Mouse (Mus musculus) gastrocnemius, postnatal 14 days (tissue): ENCODE data around the gene Akirin2. TPM values are rescaled to one million over a fixed set of nuclear protein-coding genes. Genes with fewer than 3 reads are reported as not detected.
"Not testable (repeated sequence)": the region's sequence is repeated elsewhere in the genome, so short reads cannot be mapped to it uniquely, and the experiment has no call there.

Experiments used
- DNase-seq: peaks from one replicate; pipeline ENCODE4 v3.0.0; 2021; ENCODE audit warnings: mixed read lengths
- intact Hi-C: fragments of 180-260 bp; cut with DNase I; formaldehyde crosslinking; loops from one replicate; pipeline ENCODE4 v1.15.1; 2025; ENCODE audit warnings: low total_unique reads
- long read RNA-seq, 2 experiments: library from polyadenylated mRNA; stranded (forward); transcript quantifications; one replicate each; pipeline ENCODE4 v2.0.0; 2021
- total RNA-seq, 2 experiments: library from RNA; stranded (reverse); gene quantifications; 2 replicates each; pipeline ENCODE4 v1.2.3; 2021

Akirin2 gene
- total RNA-seq: 10 to 100 TPM; 46.8 to 51.0 TPM
- long read RNA-seq, experiment 1, transcript Akirin2-201 (5 exons, 1,397 nt): major isoform, 39 of 44 reads
- long read RNA-seq, experiment 1, partial matches to known transcripts: 1 of 44 reads
- long read RNA-seq, experiment 1, other reads (novel, unspliced or antisense): 4 of 44 reads
- long read RNA-seq, experiment 2, transcript Akirin2-201 (5 exons, 1,397 nt): major isoform, 42 of 46 reads
- long read RNA-seq, experiment 2, partial matches to known transcripts: 4 of 46 reads
- long read RNA-seq, experiment 2, other reads (novel, unspliced or antisense): 0 of 46 reads

- DNase-seq: peak; percentile 32
- intact Hi-C loops: no loop called here
Observed at GRCm38 (mm10) chr4:34550748-34551097, at the start of gene Akirin2. Gene Akirin2 (plus strand): TSS chr4:34550937.

GRCm38 (mm10) chr4:34510305-34510704 is 40.4 kb upstream of the Akirin2 start:
- DNase-seq: no peak
- intact Hi-C loops: no loop called here

GRCm38 (mm10) chr4:34522846-34523245 is 27.9 kb upstream of the Akirin2 start:
- peak; percentile 43 for DNase-seq
- intact Hi-C loops: no loop called here

GRCm38 (mm10) chr4:34523586-34523985 is 27.2 kb upstream of the Akirin2 start:
- intact Hi-C loops: no loop called here
- DNase-seq: no peak

- no peak for DNase-seq
- intact Hi-C loops: no loop called here
Observed at GRCm38 (mm10) chr4:34526771-34527170, 24.0 kb upstream of the Akirin2 start.

- intact Hi-C loops: no loop called here
- DNase-seq: no peak
Observed at GRCm38 (mm10) chr4:34528430-34529100, 22.2 kb upstream of the Akirin2 start.

GRCm38 (mm10) chr4:34529379-34529778 is 21.4 kb upstream of the Akirin2 start:
- intact Hi-C loops: no loop called here

GRCm38 (mm10) chr4:34529941-34530340 is 20.8 kb upstream of the Akirin2 start:
- no peak for DNase-seq
- intact Hi-C loops: no loop called here

More at GRCm38 (mm10) chr4:34529379-34529778, 21.4 kb upstream of the Akirin2 start:
- no peak for DNase-seq

GRCm38 (mm10) chr4:34549981-34550747 is 573 bp upstream of the Akirin2 start:
- intact Hi-C loops: no loop called here
- DNase-seq: peak; percentile 95

- peak; percentile 45 for DNase-seq
- intact Hi-C loops: no loop called here
Observed at GRCm38 (mm10) chr4:34551098-34551809, 517 bp downstream of the Akirin2 start.

- no peak for DNase-seq
- intact Hi-C loops: no loop called here
Observed at GRCm38 (mm10) chr4:34551966-34552365, 1.2 kb downstream of the Akirin2 start.

- intact Hi-C loops: no loop called here
- DNase-seq: no peak
Observed at GRCm38 (mm10) chr4:34554596-34554995, 3.9 kb downstream of the Akirin2 start.

- intact Hi-C loops: no loop called here
- DNase-seq: no peak
Observed at GRCm38 (mm10) chr4:34555604-34556003, 4.9 kb downstream of the Akirin2 start.

- intact Hi-C loops: no loop called here
- no peak for DNase-seq
Observed at GRCm38 (mm10) chr4:34556183-34556582, 5.4 kb downstream of the Akirin2 start.

GRCm38 (mm10) chr4:34560971-34561370 is 10.2 kb downstream of the Akirin2 start:
- no peak for DNase-seq
- intact Hi-C loops: no loop called here

GRCm38 (mm10) chr4:34566226-34566625 is 15.5 kb downstream of the Akirin2 start:
- DNase-seq: no peak
- intact Hi-C loops: no loop called here

GRCm38 (mm10) chr4:34572876-34573275 is 22.1 kb downstream of the Akirin2 start:
- DNase-seq: no peak
- intact Hi-C loops: no loop called here

GRCm38 (mm10) chr4:34577028-34577427 is 26.3 kb downstream of the Akirin2 start:
- intact Hi-C loops: no loop called here
- no peak for DNase-seq

GRCm38 (mm10) chr4:34579215-34579614 is 28.5 kb downstream of the Akirin2 start:
- intact Hi-C loops: no loop called here
- no peak for DNase-seq

- intact Hi-C loops, DNase-seq: not testable (repeated sequence)
Observed at GRCm38 (mm10) chr4:34581489-34581888, 30.8 kb downstream of the Akirin2 start.
